Mouse (Mus musculus): ENCODE measurements at regions not wholly inside any gene's neighbourhood (a gene's known extent, or its start where the extent isn't known, plus 50 kb on each side); places are given as distances from the start of the nearest gene placed in this dataset.

- Histone ChIP-seq H3K4me3 (ENCODE audit: low read depth, low read length) (no peak overlapping the region), H3K9me3 (replicated peaks) (no peaks in the 10 kb centered on the region), H3K36me3 (replicated peaks) (no peaks in the 10 kb centered on the region), H3K27me3 (ENCODE audit: insufficient read depth, low read length) (no peaks in the 10 kb centered on the region; the same call in 1 of the 2 replicates), H3K4me1 (ENCODE audit: insufficient read depth, low read depth, low read length) (no peaks in the 10 kb centered on the region)
- TF ChIP-seq POLR2AphosphoS5 (IDR thresholded peaks at IDR 0.05; ENCODE audit: insufficient replicate concordance, low read depth, low read length) (no peak), CTCF (IDR thresholded peaks at IDR 0.05; ENCODE audit: low read depth, low read length) (peak; percentile 64)
- ATAC-seq (ENCODE audit: extremely low read depth, insufficient number of reproducible peaks, low FRiP score, poor library complexity, severe bottlenecking) (no peak), DNase-seq (ENCODE audit: low spot score) (peak; percentile 2)
Observed at GRCm38 (mm10) chr15:51696344-51697016, 2188.2 kb upstream of the Gm7489 start.

DNA sequence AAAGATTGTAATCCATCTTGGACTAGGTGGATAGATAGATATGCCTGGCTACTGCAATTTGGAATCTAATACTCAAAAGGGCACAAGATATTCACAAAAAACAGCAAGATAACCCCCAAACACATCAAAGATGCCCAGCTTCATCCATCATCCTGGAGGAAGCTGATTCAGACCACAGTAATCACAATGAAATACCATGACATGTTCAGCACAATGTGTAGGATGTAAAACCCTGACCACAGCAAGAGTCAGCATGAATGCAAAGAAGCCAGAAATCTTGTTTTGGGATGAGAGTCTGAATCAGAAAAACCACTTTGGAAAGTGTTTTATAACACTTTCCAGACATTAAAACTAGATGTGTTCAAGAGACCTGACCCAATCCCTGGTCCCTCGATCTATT, 2180.5 kb upstream of the Gm7489 start:
- ATAC-seq (ENCODE audit: extremely low read depth, insufficient number of reproducible peaks, low FRiP score, poor library complexity, severe bottlenecking): no peak
- H3K9me3 ChIP-seq (replicated peaks): no peaks in the 10 kb centered on the region
- no peak for DNase-seq (ENCODE audit: low spot score)
- TF ChIP-seq GATA2 (IDR thresholded peaks at IDR 0.05; ENCODE audit: borderline replicate concordance, low read depth, low read length) (no peak), CTCF (IDR thresholded peaks at IDR 0.05; ENCODE audit: low read depth, low read length) (no peak), GATA1 (IDR thresholded peaks at IDR 0.05; ENCODE audit: borderline replicate concordance, low read length) (no peak), POLR2AphosphoS5 (IDR thresholded peaks at IDR 0.05; ENCODE audit: insufficient replicate concordance, low read depth, low read length) (no peak)
- H3K36me3 ChIP-seq (replicated peaks): no peaks in the 10 kb centered on the region
- no peak overlapping the region for H3K4me3 ChIP-seq (ENCODE audit: low read depth, low read length)
- no peaks in the 10 kb centered on the region for H3K4me1 ChIP-seq (ENCODE audit: insufficient read depth, low read depth, low read length)
- no peaks in the 10 kb centered on the region for H3K27me3 ChIP-seq (ENCODE audit: insufficient read depth, low read length)

GRCm38 (mm10) chr15:51709871-51710655, 2174.6 kb upstream of the Gm7489 start:
- TF ChIP-seq GATA2 (IDR thresholded peaks at IDR 0.05; ENCODE audit: borderline replicate concordance, low read depth, low read length) (no peak), GATA1 (IDR thresholded peaks at IDR 0.05; ENCODE audit: borderline replicate concordance, low read length) (no peak), CTCF (IDR thresholded peaks at IDR 0.05; ENCODE audit: low read depth, low read length) (no peak), POLR2AphosphoS5 (IDR thresholded peaks at IDR 0.05; ENCODE audit: insufficient replicate concordance, low read depth, low read length) (no peak), TAL1 (conservative IDR thresholded peaks at IDR 0.05; ENCODE audit: low read depth, low read length) (no peak)

DNA sequence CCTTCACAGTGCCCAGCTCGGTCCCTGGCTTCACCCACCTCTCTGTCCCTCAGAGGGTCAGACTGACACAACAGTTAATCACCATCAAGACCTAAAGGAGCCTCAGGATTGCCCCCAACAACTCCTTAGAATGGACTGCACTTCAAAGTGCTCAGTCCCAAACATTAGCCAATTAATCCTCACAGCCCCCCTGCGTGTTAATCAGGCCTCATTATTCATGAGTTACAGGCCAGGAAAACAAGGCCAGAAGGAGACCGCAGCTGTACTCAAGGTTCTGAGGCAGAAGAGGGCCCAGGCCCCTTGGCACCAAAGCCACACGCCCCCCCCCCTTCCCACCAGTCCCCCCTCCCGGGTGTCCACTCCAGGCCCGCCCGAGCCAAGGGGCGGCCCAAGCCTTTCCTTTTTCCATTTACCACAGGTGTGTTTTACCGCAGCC, 2163.8 kb upstream of the Gm7489 start:
- TF ChIP-seq GATA1 (IDR thresholded peaks at IDR 0.05; ENCODE audit: borderline replicate concordance, low read length) (no peak), TAL1 (conservative IDR thresholded peaks at IDR 0.05; ENCODE audit: low read depth, low read length) (no peak), GATA2 (IDR thresholded peaks at IDR 0.05; ENCODE audit: borderline replicate concordance, low read depth, low read length) (no peak), CTCF (IDR thresholded peaks at IDR 0.05; ENCODE audit: low read depth, low read length) (no peak), POLR2AphosphoS5 (IDR thresholded peaks at IDR 0.05; ENCODE audit: insufficient replicate concordance, low read depth, low read length) (no peak)
- H3K4me3 ChIP-seq (ENCODE audit: low read depth, low read length): no peak overlapping the region
- no peak for ATAC-seq (ENCODE audit: extremely low read depth, insufficient number of reproducible peaks, low FRiP score, poor library complexity, severe bottlenecking)

More at GRCm38 (mm10) chr15:51709871-51710655, 2174.6 kb upstream of the Gm7489 start:
- Histone ChIP-seq H3K9me3 (replicated peaks) (no peaks in the 10 kb centered on the region), H3K36me3 (replicated peaks) (no peaks in the 10 kb centered on the region), H3K4me1 (ENCODE audit: insufficient read depth, low read depth, low read length) (no peaks in the 10 kb centered on the region), H3K4me3 (ENCODE audit: low read depth, low read length) (no peak overlapping the region), H3K27me3 (ENCODE audit: insufficient read depth, low read length) (peaks cover 18% of the 10 kb centered on the region)
- DNase-seq (ENCODE audit: low spot score): no peak
- no peak for ATAC-seq (ENCODE audit: extremely low read depth, insufficient number of reproducible peaks, low FRiP score, poor library complexity, severe bottlenecking)

DNA sequence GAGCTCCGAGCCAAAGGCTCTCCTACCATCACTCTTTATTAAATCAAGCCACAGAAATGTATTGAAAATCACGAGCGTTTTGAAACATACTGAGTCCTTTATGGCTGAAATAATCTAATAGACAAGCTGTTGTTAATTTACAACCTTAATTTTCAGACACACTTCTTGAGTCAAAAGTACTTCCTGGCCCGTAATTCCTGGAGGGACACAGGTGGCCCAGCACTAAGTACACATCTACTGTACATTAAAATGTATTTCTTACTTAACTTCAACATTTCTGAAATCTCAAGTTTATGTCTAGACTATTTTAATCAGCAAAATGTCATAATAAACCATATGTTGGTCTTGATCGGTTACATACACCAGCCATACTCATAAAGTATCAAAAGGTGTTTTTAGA, 2163.3 kb upstream of the Gm7489 start:
- no peaks in the 10 kb centered on the region for H3K36me3 ChIP-seq (replicated peaks)
- DNase-seq (ENCODE audit: low spot score) (no peak), ATAC-seq (ENCODE audit: extremely low read depth, insufficient number of reproducible peaks, low FRiP score, poor library complexity, severe bottlenecking) (no peak)
- no peaks in the 10 kb centered on the region for H3K4me1 ChIP-seq (ENCODE audit: insufficient read depth, low read depth, low read length)
- H3K27me3 ChIP-seq (ENCODE audit: insufficient read depth, low read length): peaks cover 9% of the 10 kb centered on the region
- no peaks in the 10 kb centered on the region for H3K9me3 ChIP-seq (replicated peaks)
- TF ChIP-seq TAL1 (conservative IDR thresholded peaks at IDR 0.05; ENCODE audit: low read depth, low read length) (no peak), GATA1 (IDR thresholded peaks at IDR 0.05; ENCODE audit: borderline replicate concordance, low read length) (no peak), POLR2AphosphoS5 (IDR thresholded peaks at IDR 0.05; ENCODE audit: insufficient replicate concordance, low read depth, low read length) (no peak), GATA2 (IDR thresholded peaks at IDR 0.05; ENCODE audit: borderline replicate concordance, low read depth, low read length) (no peak), CTCF (IDR thresholded peaks at IDR 0.05; ENCODE audit: low read depth, low read length) (no peak)
- H3K4me3 ChIP-seq (ENCODE audit: low read depth, low read length): no peak overlapping the region

More for the DNA sequence above, 2163.8 kb upstream of the Gm7489 start:
- DNase-seq (ENCODE audit: low spot score): no peak
- Histone ChIP-seq H3K27me3 (ENCODE audit: insufficient read depth, low read length) (peaks cover 10% of the 10 kb centered on the region), H3K4me1 (ENCODE audit: insufficient read depth, low read depth, low read length) (no peaks in the 10 kb centered on the region), H3K9me3 (replicated peaks) (no peaks in the 10 kb centered on the region), H3K36me3 (replicated peaks) (no peaks in the 10 kb centered on the region)

DNA sequence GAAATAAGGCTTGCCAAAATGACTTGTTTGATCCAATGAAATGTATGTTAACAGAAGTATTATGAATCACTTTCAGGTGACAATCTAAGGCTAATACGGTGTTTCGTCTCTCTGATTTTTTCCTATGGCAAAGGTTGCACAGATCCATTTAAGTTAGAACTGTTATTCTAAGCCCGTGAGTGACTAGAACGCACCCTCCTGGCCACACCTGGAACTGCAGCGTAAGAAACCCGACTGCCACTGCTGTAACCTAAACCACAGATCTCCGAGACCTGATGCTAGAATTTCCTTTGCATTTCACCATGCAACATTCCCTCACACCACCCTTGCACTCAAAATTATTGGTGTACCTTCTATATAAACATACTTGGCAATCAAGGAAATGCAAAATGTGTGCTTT, 2160.6 kb upstream of the Gm7489 start:
- Histone ChIP-seq H3K36me3 (replicated peaks) (no peaks in the 10 kb centered on the region), H3K9me3 (replicated peaks) (no peaks in the 10 kb centered on the region), H3K27me3 (ENCODE audit: insufficient read depth, low read length) (peaks cover 2% of the 10 kb centered on the region; the same call in 1 of the 2 replicates), H3K4me1 (ENCODE audit: insufficient read depth, low read depth, low read length) (no peaks in the 10 kb centered on the region), H3K4me3 (ENCODE audit: low read depth, low read length) (no peak overlapping the region)
- no peak for DNase-seq (ENCODE audit: low spot score)
- ATAC-seq (ENCODE audit: extremely low read depth, insufficient number of reproducible peaks, low FRiP score, poor library complexity, severe bottlenecking): no peak
- no peak for TF ChIP-seq GATA2 (IDR thresholded peaks at IDR 0.05; ENCODE audit: borderline replicate concordance, low read depth, low read length)
- 0 out of 2 replicates have a peak, but pooled peaks have one; percentile 10 for TF ChIP-seq CTCF (IDR thresholded peaks at IDR 0.05; ENCODE audit: low read depth, low read length)
- TF ChIP-seq POLR2AphosphoS5 (IDR thresholded peaks at IDR 0.05; ENCODE audit: insufficient replicate concordance, low read depth, low read length): no peak
- TF ChIP-seq GATA1 (IDR thresholded peaks at IDR 0.05; ENCODE audit: borderline replicate concordance, low read length): no peak
- no peak for TF ChIP-seq TAL1 (conservative IDR thresholded peaks at IDR 0.05; ENCODE audit: low read depth, low read length)
